Mouse (Mus musculus) heart, embryonic 11.5 days (tissue): Measurements from ENCODE around the gene Abcf2. TPM values are rescaled to one million over a fixed set of nuclear protein-coding genes. Genes with fewer than 3 reads are reported as not detected.
A peak's percentile ranks its signal among the peaks of the same experiment; 100 is the strongest.

Source experiments
- ATAC-seq: fragments of 200-750 bp; cut with Nextera tagmentation; replicated peaks from 2 replicates; pipeline ENCODE4 v1.8.0; 2017; ENCODE audit warnings: moderate library complexity; ENCODE audit not compliant: insufficient number of reproducible peaks, low FRiP score, low TSS enrichment
- H3K27ac ChIP-seq: fragments of 300-500 bp; sonication (generic); 2 replicates; pipeline ENCODE4 v1.5.1; 2014; ENCODE audit warnings: mild to moderate bottlenecking, low read depth, low read length
- H3K27me3 ChIP-seq: fragments of 300-500 bp; sonication (generic); 2 replicates; pipeline ENCODE4 v1.6.1; 2014; ENCODE audit warnings: mild to moderate bottlenecking, low read length, mixed read lengths; ENCODE audit not compliant: control insufficient read depth, insufficient read depth
- H3K36me3 ChIP-seq: fragments of 300-500 bp; sonication (generic); 2 replicates; pipeline ENCODE4 v1.6.1; 2014; ENCODE audit warnings: mild to moderate bottlenecking, low read length, moderate library complexity, mixed read lengths; ENCODE audit not compliant: control insufficient read depth, insufficient read depth
- H3K4me1 ChIP-seq: fragments of 300-500 bp; sonication (generic); 2 replicates; pipeline ENCODE4 v1.6.1; 2014; ENCODE audit warnings: low read length; ENCODE audit not compliant: control insufficient read depth, insufficient read depth
- H3K4me2 ChIP-seq: fragments of 300-500 bp; sonication (generic); 2 replicates; pipeline ENCODE4 v1.6.1; 2014; ENCODE audit warnings: mild to moderate bottlenecking, moderate library complexity
- H3K4me3 ChIP-seq: fragments of 300-500 bp; sonication (generic); 2 replicates; pipeline ENCODE4 v1.5.1; 2014; ENCODE audit warnings: low read depth, low read length
- H3K9ac ChIP-seq: fragments of 300-500 bp; sonication (generic); 2 replicates; pipeline ENCODE4 v1.6.1; 2014; ENCODE audit warnings: mild to moderate bottlenecking, low read depth, low read length, moderate library complexity
- H3K9me3 ChIP-seq: fragments of 300-500 bp; sonication (generic); replicated peaks from 2 replicates; pipeline ENCODE4 v1.6.1; 2016; ENCODE audit warnings: low read length; ENCODE audit not compliant: control insufficient read depth
- WGBS: fragments of 180-500 bp; shearing (Covaris S2); extraction: QIAGEN DNeasy Blood & Tissue Kit; methylation state at CpG from one replicate; pipeline ENCODE4 v1.1.7; 2014; ENCODE audit not compliant: insufficient replicate concordance; 5-methylcytosine and 5-hydroxymethylcytosine counted together
- polyA plus RNA-seq: library from polyadenylated mRNA; unstranded; fragments of >200 nt; fragmentation: Nextera tagmentation; extraction: Ambion mirVana; gene quantifications from 2 replicates; pipeline ENCODE4 v1.2.1, GENCODE M21; 2014

Gene Abcf2
- polyA plus RNA-seq, 1 experiment from 2014 or later: 78.6 TPM

GRCm38 (mm10) chr5:24618921-24619320 is 41.7 kb upstream of the Abcf2 start:
- Histone ChIP-seq H3K9ac (no peak overlapping the region), H3K27me3 (peaks cover 24% of the 10 kb centered on the region), H3K9me3 (no peaks in the 10 kb centered on the region), H3K27ac (no peak overlapping the region), H3K36me3 (no peaks in the 10 kb centered on the region), H3K4me2 (no peak overlapping the region), H3K4me1 (0 out of 2 replicates have a peak, but pooled peaks cover 4% of the 10 kb centered on the region), H3K4me3 (no peak overlapping the region)
- ATAC-seq: no peak
- 79% methylated on average over 3 of the region's 3 CpGs for WGBS

GRCm38 (mm10) chr5:24615097-24615496 is 37.8 kb upstream of the Abcf2 start:
- peaks cover 2% of the 10 kb centered on the region; the same call in 1 of the 2 replicates for H3K4me1 ChIP-seq
- WGBS: 63% methylated on average over 6 of the region's 6 CpGs
- H3K4me3 ChIP-seq: no peak overlapping the region
- H3K27ac ChIP-seq: no peak overlapping the region
- no peaks in the 10 kb centered on the region for H3K9me3 ChIP-seq
- H3K27me3 ChIP-seq: peaks cover 4% of the 10 kb centered on the region; the same call in 1 of the 2 replicates
- no peak for ATAC-seq
- no peak overlapping the region for H3K4me2 ChIP-seq
- H3K36me3 ChIP-seq: no peaks in the 10 kb centered on the region
- H3K9ac ChIP-seq: no peak overlapping the region

GRCm38 (mm10) chr5:24612302-24612649 is 35.0 kb upstream of the Abcf2 start:
- WGBS: 73% methylated on average over 5 of the region's 5 CpGs
- no peak for ATAC-seq
- Histone ChIP-seq H3K9ac (no peak overlapping the region), H3K4me3 (no peak overlapping the region), H3K27me3 (no peaks in the 10 kb centered on the region), H3K4me1 (peaks cover 16% of the 10 kb centered on the region), H3K27ac (no peak overlapping the region), H3K36me3 (no peaks in the 10 kb centered on the region), H3K4me2 (no peak overlapping the region), H3K9me3 (no peaks in the 10 kb centered on the region)

- no peak overlapping the region for H3K27ac ChIP-seq
- H3K9ac ChIP-seq: no peak overlapping the region
- ATAC-seq: 0 out of 2 replicates have a peak, but pooled peaks have one; percentile 49
- no peak overlapping the region for H3K4me2 ChIP-seq
- no peaks in the 10 kb centered on the region for H3K36me3 ChIP-seq
- H3K4me1 ChIP-seq: peaks cover 16% of the 10 kb centered on the region
- H3K4me3 ChIP-seq: no peak overlapping the region
- 55% methylated on average over 7 of the region's 7 CpGs for WGBS
- no peaks in the 10 kb centered on the region for H3K27me3 ChIP-seq
- no peaks in the 10 kb centered on the region for H3K9me3 ChIP-seq
These were observed 34.4 kb upstream of the Abcf2 start for GRCm38 (mm10) chr5:24611366-24612301.

- ATAC-seq: no peak
- WGBS: 3% methylated on average over 5 of the region's 5 CpGs
- Histone ChIP-seq H3K4me3 (no peak overlapping the region), H3K36me3 (no peaks in the 10 kb centered on the region), H3K9me3 (no peaks in the 10 kb centered on the region), H3K27ac (no peak overlapping the region), H3K27me3 (no peaks in the 10 kb centered on the region), H3K4me2 (no peak overlapping the region), H3K9ac (no peak overlapping the region), H3K4me1 (peaks cover 27% of the 10 kb centered on the region)
These were observed 32.1 kb upstream of the Abcf2 start for GRCm38 (mm10) chr5:24609388-24609787.

DNA sequence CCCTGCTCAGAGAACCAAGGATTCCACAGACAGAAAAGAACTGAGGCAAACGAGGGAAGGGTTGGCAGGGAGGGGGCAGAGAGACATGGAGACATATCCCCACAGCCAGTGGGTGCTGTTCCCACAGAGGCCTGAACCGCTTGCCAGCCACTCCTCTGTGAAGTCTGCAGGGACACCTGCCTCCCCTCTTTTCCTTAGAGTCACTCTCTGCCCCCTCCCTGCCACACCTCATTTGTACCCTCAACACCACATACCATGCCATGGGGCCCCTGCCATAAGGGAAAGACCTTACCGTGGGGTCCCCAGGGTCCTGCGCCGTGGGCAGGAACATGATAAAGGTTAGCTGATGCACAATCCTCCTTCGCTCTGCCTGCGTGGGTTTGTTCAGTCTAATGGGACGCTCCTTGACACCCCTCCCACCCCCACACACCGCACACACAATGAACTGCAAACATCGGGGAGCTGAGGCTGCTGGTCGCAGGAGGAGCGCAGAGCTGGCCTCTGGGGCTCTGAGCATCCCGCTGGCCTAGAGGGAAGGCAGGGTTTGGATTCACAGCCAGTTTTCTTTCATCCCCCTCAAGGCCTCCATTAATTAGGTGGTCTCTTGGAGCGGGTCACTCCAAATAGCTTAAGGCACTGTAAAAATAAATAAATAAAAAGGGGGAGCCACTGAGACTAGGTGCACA is 28.9 kb upstream of the Abcf2 start:
- Histone ChIP-seq H3K4me2 (peak overlapping the region; percentile 94), H3K27ac (peak overlapping the region; percentile 100), H3K4me3 (no peak overlapping the region), H3K36me3 (no peaks in the 10 kb centered on the region), H3K4me1 (peaks cover 42% of the 10 kb centered on the region), H3K9ac (peak overlapping the region; percentile 60), H3K27me3 (no peaks in the 10 kb centered on the region; the same call in 1 of the 2 replicates), H3K9me3 (no peaks in the 10 kb centered on the region)
- ATAC-seq: no peak
- 32% methylated on average over 14 of the region's 14 CpGs for WGBS

- no peaks in the 10 kb centered on the region for H3K9me3 ChIP-seq
- H3K27ac ChIP-seq: peak overlapping the region; percentile 100
- H3K4me3 ChIP-seq: peak overlapping the region; percentile 69
- no peak for ATAC-seq
- 11% methylated on average over 6 of the region's 6 CpGs for WGBS
- peaks cover 46% of the 10 kb centered on the region for H3K4me1 ChIP-seq
- peak overlapping the region; percentile 93 for H3K9ac ChIP-seq
- H3K36me3 ChIP-seq: no peaks in the 10 kb centered on the region
- H3K4me2 ChIP-seq: peak overlapping the region; percentile 94
- no peaks in the 10 kb centered on the region; the same call in 1 of the 2 replicates for H3K27me3 ChIP-seq
These were observed 28.2 kb upstream of the Abcf2 start for GRCm38 (mm10) chr5:24605321-24605979.

DNA sequence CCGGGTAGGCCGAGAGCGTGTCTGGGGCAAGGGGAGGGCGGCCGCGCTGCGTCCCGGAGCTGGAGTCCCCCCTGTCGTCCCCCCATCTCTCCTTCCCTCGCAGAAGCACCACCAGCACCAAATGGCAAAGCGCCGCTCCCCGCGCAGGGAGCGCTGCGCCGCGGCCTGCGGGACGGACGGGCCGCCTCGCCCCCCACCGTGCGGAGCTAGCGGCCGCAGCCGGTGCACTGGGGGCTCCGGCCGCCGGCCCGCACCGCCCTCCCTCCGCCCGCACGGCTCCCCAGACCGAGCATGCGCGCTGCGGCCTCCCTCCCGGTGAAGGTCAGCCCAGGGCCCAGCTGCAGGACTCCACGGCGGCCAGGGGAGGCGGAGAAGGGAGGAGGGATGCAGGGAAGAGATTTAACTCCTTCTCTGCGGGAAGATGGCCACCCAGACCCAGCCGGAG is 27.4 kb upstream of the Abcf2 start:
- Histone ChIP-seq H3K4me1 (peaks cover 46% of the 10 kb centered on the region), H3K27me3 (no peaks in the 10 kb centered on the region; the same call in 1 of the 2 replicates), H3K9me3 (no peaks in the 10 kb centered on the region), H3K36me3 (no peaks in the 10 kb centered on the region), H3K9ac (peak overlapping the region; percentile 93), H3K4me2 (peak overlapping the region; percentile 94), H3K4me3 (peak overlapping the region; percentile 69), H3K27ac (peak overlapping the region; percentile 100)
- under 1% methylated on average over 44 of the region's 46 CpGs for WGBS
- ATAC-seq: peak; percentile 67
